Mouse (Mus musculus) gastrocnemius, postnatal 4 days (tissue): ENCODE results near the gene Spdye4a. TPM values are rescaled to one million over a fixed set of nuclear protein-coding genes. Genes with fewer than 3 reads are reported as not detected.
A peak's percentile ranks its signal among the peaks of the same experiment; 100 is the strongest.

Experiments
- DNase-seq, 2 experiments: peaks; one replicate each; pipeline ENCODE4 v3.0.0; 2021 to 2022; ENCODE audit warnings: low spot score in 2 of 2, mixed read lengths in 2 of 2
- long read RNA-seq, 2 experiments: library from polyadenylated mRNA; stranded (forward); transcript quantifications; one replicate each; pipeline ENCODE4 v2.0.0; 2021
- total RNA-seq, 2 experiments: library from RNA; stranded (reverse); gene quantifications; 2 replicates each; pipeline ENCODE4 v1.2.3; 2021

Spdye4a gene
- not detected for total RNA-seq
- long read RNA-seq, experiment 1, result 0 reads
- long read RNA-seq, experiment 2, result 0 reads

DNA sequence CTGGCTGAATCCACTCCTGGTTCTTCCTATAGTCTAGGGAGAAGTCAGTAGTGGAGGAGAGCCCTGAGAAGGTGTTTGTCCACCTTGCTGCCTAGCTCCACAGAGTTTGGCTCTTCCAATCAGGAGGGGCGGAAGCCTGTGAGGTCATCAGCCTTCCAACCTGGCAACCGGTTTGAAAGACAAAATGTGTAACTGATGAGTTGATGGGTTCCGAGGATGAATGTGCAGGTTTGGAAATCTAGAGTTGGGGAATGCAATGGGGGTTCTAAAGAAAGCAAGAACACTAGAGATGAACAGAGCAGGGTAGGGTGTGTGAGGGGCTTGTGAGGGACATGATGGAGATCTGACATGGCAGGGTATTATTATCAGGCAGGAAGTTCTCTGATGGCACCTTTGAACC, at the start of gene Spdye4a:
TSS of gene Spdye4a (minus strand) at position 101 of the 400 bp plus-strand sequence.
- DNase-seq, result no peak

- no peak for DNase-seq
Observed at GRCm38 (mm10) chr5:143275761-143276160, 49.1 kb upstream of the Spdye4a start.

DNA sequence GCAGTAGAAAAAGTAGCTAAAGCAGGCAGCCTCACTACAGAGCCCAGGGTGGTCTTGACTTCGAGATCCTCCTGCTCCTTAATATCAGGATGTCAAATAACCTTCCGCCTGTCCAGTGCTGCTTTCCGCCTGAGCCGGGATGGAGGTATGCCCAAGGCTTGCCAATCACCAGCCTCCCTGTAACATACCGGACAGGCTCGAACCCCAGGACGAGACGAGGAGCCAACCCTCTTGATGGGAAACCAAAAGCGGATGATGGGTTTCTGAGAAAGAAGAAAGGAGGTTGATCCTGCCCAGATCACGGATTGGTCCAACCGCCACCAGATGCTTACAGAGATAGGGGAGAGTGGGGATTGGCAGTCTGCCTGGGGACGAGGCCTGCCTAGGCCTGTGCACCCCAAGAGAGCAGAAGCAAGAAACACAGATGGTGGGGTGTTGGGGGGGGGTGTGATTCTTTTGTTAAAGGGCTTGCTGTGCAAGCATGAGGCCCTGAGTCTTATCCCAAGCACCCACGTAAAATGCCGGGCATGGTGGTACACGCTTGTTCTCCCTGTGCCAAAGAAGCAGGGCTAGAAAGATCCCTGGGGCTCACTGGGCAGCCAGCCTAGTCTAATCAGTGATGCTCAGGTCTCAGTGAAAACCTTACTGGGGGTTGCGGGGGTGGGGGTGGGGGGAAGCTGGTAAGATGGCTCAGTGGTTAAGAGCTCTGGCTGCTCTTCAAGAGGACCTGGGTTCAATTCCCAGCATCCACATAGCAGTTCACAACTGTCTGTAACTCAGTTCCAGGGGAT, 46.0 kb upstream of the Spdye4a start:
- no peak for DNase-seq

DNA sequence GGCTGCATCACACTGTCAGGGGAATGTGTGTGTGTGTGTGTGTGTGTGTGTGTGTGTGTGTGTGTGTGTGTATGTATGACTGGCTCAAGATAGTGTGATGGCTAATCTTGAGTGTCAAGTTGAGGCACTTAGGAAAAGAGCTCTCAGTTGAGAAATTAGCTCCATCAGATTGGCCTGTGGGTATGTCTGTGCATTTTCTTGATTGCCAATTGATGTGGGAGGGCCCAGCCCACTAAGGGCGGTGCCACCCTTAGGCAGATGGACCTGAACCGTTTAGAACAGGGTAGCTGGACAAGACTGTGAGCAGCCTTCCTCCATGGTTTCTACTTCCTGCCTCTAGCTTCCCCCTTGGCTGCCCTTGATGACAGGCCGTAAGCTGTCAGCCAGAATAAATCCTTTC, 45.4 kb upstream of the Spdye4a start:
- DNase-seq, result no peak

DNA sequence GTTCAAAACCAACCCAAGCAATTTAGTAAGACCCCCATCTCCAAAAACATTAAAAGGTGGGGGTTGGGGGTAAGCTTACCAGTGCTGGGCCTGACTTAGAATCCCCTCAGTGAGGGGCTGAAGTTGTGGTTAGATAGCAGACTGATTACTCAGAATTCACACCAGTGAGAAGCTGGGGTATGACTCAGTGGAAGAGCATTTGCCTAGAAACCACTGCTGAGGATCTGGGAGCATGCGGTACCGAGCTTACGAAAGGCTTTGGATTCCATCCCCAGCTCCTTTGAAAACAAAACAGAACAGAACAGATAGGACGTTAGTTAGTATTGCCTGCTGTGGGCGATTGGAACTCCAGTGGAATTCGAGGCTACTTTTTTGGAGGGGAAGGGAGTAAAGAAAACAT, 45.0 kb upstream of the Spdye4a start:
- DNase-seq, result no peak

- no peak for DNase-seq
Observed at GRCm38 (mm10) chr5:143270151-143270519, 43.4 kb upstream of the Spdye4a start.

GRCm38 (mm10) chr5:143269363-143270150, 42.9 kb upstream of the Spdye4a start, which contains the start of gene Zfp316:
Gene Zfp316 (minus strand): TSS chr5:143270022.
- DNase-seq, result peak; percentile 59 to 75

- DNase-seq, result no peak
Observed at GRCm38 (mm10) chr5:143268985-143269362, 42.3 kb upstream of the Spdye4a start.

DNA sequence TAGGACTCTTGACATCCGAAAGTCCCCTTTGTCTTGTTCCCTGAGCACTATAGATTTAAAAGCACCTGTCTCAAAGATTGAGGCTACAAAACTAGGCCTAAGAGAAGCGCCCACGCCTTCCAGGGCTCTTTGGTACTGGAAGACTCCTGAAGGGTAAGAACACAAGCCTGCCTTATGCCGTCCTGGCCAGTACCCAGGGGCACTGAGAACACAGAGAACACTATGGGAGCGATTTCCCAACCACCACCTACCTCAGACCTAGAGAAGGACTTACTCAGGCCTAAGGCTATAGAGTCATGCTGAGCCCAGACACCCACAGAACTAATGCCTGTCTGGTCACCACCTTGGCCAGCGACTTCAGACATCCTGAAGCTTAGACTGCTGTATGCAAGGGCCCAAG, 40.1 kb upstream of the Spdye4a start:
- DNase-seq, result no peak

GRCm38 (mm10) chr5:143265409-143265808, 38.7 kb upstream of the Spdye4a start:
- DNase-seq, result no peak

GRCm38 (mm10) chr5:143264689-143265088, 38.0 kb upstream of the Spdye4a start:
- DNase-seq, result no peak

DNA sequence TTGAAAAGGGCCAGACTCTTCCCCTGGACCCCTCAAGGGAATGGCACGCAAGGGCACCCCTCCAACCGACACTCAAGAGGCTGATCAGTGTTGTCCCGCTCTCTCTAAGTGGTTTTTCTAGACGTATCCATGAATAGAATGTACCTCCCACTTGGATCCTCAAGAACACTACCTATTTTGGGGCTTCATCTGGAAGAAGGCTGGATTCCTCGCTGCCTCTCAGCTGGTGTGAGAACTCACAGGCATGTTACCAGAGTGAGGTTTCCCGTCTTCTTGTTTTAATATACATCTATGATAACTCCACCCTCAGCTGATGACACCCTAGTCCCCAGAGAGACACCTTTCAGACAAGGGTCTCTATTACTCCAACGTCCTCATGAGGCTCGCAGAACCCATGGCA, 34.9 kb upstream of the Spdye4a start:
- no peak for DNase-seq

DNA sequence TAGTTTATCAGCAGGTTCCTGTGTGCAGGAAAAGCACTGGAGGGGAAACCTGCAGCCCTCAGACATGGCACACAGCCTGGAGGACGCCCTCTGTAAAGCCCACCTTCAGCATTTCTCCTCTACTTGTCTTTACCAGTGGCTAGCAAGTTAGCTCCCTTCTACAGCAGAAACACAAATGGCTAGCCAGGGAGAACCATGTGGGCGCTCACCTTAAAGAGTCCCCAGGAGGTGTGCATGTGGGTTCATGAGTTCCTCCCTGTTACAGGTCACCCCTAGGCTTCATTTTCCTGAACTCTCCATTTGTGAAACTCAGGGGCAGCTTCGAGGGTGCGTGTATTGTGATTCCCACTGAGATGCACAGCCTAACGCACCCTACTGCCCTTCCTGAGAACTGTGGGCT, 29.1 kb upstream of the Spdye4a start:
- DNase-seq, result no peak

DNA sequence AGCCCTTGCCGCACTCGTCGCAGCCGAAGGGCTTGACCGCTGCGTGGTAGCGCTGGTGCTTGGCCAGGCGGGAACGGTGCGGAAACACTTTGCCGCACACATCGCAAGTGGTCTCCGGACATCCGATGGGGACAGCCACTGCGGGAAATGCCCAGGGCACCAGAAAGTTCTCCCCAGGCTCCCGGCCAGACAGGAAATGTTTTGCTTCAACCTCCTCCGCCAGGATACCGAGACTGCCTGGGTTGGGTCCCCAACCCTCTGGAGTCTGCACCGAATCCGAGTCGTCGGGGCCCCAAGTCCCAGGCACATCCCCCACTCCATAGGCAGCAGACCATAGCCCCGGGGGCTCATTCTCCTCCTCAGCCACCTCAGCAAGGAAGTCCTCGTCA, 28.4 kb upstream of the Spdye4a start:
- DNase-seq, result no peak

DNA sequence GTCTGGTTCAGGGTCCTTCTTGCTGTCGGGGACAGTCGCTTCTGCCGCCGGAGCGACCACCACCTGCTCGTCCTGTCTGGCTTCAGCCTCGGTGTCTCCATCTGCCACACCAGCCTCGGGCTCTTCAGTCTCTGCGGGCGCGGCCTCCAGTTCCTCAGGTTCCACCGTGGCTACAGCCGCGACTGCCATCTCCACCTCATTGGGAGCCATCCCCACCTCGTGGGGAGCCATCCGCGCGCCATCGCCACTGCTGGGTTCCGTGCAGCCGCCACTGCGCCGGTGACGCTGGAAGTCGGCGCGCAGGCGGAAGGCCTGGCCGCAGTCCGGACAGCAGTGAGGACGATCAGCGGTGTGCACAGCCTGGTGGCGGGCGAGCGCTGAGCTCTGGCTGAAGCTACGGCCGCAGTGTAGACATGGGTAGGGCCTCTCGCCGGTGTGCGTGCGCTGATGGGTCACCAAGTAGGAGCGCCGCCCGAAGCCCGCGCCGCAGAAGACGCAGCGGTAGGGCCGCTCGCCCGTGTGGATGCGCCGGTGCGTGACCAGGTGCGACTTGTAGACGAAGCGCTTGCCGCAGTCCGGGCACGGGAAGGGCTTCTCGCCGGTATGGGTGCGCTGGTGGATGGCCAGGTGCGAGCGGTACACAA, 27.9 kb upstream of the Spdye4a start:
- DNase-seq, result no peak

GRCm38 (mm10) chr5:143253881-143254486, 27.3 kb upstream of the Spdye4a start:
- DNase-seq, result no peak

GRCm38 (mm10) chr5:143253186-143253880, 26.6 kb upstream of the Spdye4a start:
- no peak for DNase-seq

DNA sequence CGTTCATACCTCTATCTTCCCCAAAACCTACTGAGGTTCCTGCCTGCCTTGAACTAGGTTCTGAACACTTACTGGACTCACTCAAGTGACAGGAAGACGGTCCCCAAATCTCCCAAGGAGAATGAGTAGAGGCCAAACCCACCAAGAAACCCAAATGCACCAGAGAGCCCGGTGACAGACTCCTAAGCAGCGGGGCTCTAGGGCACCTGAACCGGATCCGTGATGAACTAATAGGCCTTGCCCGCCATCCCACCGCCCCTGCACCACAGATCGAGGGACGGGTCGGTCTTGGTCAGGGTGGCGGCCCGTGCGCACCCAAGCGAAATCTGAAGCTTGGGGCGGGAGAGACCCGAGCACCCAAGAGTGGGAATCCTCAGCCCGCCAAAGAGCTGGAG, 26.1 kb upstream of the Spdye4a start:
- no peak for DNase-seq

DNA sequence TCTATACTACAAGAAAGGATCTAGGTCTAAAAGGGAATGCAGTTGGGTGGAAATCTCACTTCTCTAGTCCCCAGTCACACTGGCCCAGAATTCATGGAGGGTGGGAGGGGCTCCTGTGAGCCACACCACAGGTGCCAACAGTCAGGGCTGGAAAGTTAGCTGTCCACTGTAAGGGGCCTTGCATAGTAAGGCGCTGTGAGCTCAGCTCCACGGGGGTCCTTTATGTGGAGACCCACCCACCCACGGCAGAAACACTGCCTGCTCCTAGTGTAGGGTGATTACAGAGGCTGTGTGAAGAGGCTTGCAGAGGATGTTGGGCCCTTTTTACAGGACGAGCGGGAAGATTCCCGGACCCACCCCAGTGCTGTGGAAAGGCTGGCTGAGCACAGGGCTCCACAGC, 25.3 kb upstream of the Spdye4a start:
- DNase-seq, result no peak

- DNase-seq, result no peak
Observed at GRCm38 (mm10) chr5:143244926-143245325, 18.2 kb upstream of the Spdye4a start.

DNA sequence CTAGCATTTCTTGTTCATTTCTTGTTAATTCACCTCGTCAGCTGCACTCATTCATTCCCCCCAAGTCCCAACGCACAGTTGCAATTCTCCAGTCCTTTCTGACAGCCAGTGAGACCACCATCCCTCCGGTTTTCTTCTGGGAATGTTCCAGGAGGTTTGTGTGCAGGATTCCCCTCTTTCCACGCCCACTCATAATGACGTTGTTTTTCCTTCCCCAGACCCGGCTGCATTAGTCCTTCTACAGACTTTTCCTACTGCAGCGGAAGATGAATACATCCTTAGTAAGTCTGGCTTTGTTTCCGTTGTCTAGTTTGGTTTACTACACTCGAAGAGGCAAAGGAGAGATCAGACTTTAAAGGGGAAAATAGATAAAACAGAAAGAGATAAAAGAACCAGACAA, 9.3 kb upstream of the Spdye4a start:
- DNase-seq, result no peak
